Mouse (Mus musculus) adrenal gland, adult 18-20 months (tissue): ENCODE data around the gene Ssxb3. TPM values are rescaled to one million over a fixed set of nuclear protein-coding genes. Genes with fewer than 3 reads are reported as not detected.
"Not testable (repeated sequence)": the region's sequence is repeated elsewhere in the genome, so short reads cannot be mapped to it uniquely, and the experiment has no call there.

Experiments used
- DNase-seq, 2 experiments: peaks; one replicate each; pipeline ENCODE4 v3.0.0; 2021 to 2022; ENCODE audit warnings: low spot score in 2 of 2
- long read RNA-seq, 2 experiments: library from polyadenylated mRNA; stranded (forward); transcript quantifications; one replicate each; pipeline ENCODE4 v2.0.0; 2021
- total RNA-seq, 2 experiments: library from RNA; stranded (reverse); gene quantifications; 1 replicate in 1 of 2; 2 replicates in 1 of 2; pipeline ENCODE4 v1.2.3; 2021

Ssxb3 gene
- not detected for total RNA-seq
- long read RNA-seq, experiment 1, result 0 reads
- long read RNA-seq, experiment 2, result 0 reads

- not testable (repeated sequence) for DNase-seq
Measured at GRCm38 (mm10) chrX:8591716-8592115, at the start of gene Ssxb3. TSS of gene Ssxb3 (minus strand) at chrX:8591816.

GRCm38 (mm10) chrX:8548155-8548554 is 43.5 kb downstream of the Ssxb3 start, which contains the start of gene Ssxb6:
TSS of gene Ssxb6 (minus strand) at chrX:8548255.
- not testable (repeated sequence) for DNase-seq

Other genes starting within 250 kb of the Ssxb3 start
- gene Ssxb9, start 224.8 kb downstream of the Ssxb3 start, total RNA-seq, result not detected
- not detected for gene Ssxb1, start 178.5 kb downstream of the Ssxb3 start, total RNA-seq
- gene Ssxb2, start 130.1 kb downstream of the Ssxb3 start, total RNA-seq, result not detected
- gene Gm14459, start 66.9 kb downstream of the Ssxb3 start, total RNA-seq, result not detected
- gene Ssxb6, start 43.6 kb downstream of the Ssxb3 start, total RNA-seq, result not detected
- not detected for gene Ssxb8, start 99.0 kb upstream of the Ssxb3 start, total RNA-seq
- not detected for gene Ssx9, start 156.6 kb upstream of the Ssxb3 start, total RNA-seq
- not detected for gene Ssxb5, start 211.9 kb upstream of the Ssxb3 start, total RNA-seq